Mouse (Mus musculus): Measurements from ENCODE around the gene Grik5.

Gene Grik5

DNA sequence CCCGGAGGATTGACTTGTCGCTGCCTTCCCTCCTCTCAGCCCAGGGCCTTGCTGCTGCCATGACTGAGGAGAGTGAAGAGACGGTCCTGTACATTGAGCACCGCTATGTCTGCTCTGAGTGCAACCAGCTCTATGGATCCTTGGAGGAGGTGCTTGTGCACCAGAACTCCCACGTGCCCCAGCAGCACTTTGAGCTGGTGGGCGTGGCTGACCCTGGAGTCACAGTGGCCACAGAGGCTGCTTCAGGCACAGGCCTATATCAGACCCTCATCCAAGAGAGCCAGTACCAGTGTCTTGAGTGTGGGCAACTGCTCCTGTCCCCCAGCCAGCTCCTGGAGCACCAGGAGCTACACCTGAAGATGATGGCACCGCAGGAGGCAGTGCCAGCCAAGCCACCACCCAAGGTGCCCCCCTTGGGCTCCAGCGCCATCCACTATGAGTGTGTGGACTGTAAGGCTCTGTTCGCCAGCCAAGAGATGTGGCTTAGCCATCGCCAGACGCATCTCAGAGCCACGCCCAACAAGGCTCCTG, 7.4 kb upstream of the Grik5 start:
- peak; percentile 57 to 76 for DNase-seq

DNA sequence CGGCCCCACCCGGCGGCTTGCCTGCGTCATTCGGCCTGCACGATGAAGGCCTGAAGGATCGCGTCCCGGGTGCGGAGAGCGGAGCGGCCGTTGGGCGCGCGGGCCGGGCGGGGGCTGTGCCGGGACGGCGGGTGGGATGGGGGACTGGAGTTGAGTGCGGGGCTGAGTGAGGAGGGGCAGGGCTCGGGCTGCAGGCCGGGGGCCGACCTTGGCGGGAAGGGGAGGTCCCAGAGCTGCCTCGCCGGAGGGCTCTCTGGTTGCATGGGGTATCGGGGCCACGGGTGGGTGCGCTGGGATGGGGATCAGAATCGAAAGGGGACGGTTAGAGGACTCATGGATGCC, 5.2 kb upstream of the Grik5 start:
- no peak for DNase-seq

- peak; percentile 97 to 100 for DNase-seq
Observed at GRCm38 (mm10) chr7:25076663-25077413, 4.7 kb upstream of the Grik5 start.

GRCm38 (mm10) chr7:25076296-25076662, 4.1 kb upstream of the Grik5 start:
- DNase-seq = no peak

DNA sequence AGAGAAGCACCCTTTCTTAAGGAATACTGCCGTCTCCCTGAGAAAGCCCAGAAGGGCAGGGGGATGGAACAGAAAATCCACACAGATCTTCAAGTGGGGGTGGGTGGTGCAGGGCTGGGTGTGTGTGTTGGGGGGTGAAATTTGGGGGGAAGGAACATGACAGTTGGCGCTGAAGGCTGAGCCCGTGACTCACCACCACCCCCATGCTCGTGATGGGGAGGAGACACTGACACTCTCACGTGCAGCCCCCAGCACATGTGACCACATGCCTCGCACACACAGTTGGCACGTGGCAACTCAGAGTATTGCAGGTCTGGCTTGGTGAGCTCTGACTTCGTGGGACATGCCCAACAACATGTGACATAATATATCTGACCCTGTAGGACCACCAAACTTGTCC, 1.8 kb upstream of the Grik5 start:
- peak in 1 of 2 experiments; percentile 35 for DNase-seq

GRCm38 (mm10) chr7:25072716-25073390, 707 bp upstream of the Grik5 start:
- peak; percentile 43 to 71 for DNase-seq

DNA sequence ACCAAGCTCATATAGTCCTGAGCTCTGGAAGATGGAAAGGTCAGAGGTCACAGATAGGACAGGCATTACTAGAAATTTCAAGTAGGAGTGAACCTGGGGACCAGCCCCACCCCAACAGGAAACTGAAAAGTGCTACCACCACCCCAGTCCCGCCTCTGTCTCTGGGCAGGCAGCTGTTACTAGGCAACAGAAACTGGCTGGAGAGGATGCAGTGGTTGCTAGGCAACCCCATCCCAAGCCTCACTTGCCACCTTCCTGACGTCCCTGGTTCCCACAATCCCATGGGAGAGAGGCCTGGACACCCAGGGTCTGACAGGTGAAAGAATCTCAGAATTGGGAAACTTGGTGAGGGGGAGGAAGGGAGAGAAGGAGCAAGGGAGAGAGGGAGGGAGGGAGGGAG, 3.4 kb downstream of the Grik5 start:
- DNase-seq = no peak

DNA sequence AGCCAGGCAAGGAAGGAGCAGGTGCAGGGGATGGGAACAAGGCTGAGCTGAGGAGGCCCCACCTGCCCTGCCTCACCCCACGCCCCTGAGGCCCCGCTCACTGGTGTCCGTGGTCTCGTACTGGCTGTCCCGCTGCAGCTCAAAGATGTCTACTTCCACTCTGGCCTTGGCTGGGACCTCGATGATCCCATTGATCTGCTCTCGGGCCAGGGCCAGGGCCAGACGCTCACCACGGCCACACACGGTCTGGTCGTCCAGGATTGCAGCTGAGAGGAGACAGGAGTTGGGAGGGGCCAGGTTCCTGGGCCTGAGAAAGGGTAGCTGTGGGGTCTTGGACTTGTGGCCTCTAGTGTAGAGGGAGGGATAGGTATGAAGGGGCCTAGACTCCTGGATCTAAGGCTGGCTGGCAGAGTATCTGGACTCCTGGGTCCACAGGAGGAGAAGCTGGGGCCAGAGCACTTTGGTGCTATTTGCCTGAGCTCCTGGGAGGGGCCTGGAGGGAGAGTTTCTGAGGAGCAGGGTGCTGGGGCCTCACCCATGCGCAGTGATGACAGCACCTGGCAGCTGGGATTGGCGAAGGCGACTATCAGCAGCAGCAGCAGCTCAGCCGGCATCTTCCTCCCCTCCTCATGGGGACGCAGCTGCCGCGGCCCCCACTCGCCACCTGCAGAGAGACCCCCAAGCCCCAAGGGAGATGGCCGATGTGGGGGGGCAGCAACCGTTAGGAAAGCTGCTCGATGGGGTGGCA, 4.1 kb downstream of the Grik5 start:
- no peak for DNase-seq

DNA sequence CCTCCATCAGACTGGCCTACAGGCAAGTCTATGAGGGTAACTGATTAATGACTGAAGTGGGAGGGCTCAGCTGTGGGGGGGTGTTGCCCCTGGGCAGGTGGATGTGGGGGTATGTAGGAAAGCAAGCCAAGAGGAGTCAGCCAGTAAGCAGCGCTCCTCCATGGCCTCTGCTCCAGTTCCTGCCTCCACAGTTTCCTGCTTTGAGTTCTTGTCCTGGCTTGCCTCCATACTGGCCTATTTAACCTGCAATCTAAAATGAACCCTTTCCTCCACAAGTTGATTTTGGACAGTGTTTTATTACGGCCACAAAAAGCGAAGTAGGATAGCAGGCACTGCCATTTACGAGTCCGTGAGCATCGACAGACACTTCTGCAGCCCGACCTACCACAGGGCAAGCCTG, 4.8 kb downstream of the Grik5 start:
- DNase-seq = no peak

- DNase-seq = no peak
Observed at GRCm38 (mm10) chr7:25063900-25064299, 8.2 kb downstream of the Grik5 start.

DNA sequence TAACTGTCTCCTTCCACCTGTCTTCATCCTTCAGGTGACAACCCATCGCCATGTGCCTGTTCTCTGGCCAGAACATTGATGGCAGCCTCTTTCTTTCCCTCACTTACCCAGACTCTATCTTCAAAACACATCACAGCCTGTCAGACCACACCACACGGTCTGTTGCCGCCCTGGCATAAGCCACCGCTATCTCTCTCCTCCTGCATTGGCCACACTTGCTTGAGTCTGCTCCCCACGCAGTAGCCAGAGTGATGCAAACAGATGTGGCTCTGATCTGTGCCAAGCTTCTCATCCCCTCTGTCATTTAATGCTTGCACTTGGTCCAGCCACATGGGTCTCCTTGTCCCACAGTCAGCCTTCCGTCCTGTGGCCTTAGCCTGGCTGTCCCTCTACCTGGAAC, 8.8 kb downstream of the Grik5 start:
- no peak for DNase-seq

GRCm38 (mm10) chr7:25058836-25059235, 13.3 kb downstream of the Grik5 start:
- DNase-seq = peak; percentile 18 to 60

- DNase-seq = no peak
Observed at GRCm38 (mm10) chr7:25058394-25058793, 13.8 kb downstream of the Grik5 start.

GRCm38 (mm10) chr7:25057888-25058287, 14.3 kb downstream of the Grik5 start:
- no peak for DNase-seq

DNA sequence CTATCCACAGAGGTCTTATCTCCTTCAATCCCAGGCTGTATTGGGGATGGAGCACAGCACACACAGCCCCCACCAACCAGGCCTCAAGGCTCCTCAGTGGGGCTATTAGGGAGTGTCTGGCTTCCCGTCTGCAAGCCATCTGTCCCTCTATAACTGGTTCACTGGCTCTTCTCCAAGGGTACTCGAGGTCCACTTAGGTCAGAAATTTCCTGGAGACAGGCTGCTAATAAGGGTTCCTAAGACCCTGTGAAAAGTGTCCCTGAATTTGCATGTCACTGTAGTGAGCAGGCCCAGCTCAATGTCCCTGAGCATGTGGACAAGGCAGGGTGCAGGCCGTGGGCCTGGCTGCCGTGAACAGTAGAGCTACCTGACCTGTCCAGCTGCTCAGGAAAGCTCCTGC, 15.2 kb downstream of the Grik5 start:
- DNase-seq = no peak

DNA sequence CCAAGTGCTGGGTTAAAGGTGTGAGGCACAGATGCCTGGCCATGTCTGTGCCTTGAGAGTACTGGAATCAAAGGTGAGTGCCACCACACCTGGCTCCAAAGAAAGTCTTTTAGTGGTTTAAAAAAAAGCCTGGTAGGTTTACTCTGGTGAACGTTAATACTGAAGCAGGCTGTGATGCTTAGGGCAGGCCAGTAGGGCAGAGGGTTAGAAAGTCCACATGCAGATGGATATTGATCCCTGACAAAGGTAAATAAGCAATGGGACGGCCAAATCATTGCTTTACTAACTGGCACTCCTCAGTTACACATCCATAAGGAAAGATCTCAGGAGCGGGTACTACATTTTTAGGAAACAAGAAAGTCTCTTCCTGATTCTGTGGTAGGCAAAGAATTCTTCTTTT, 19.6 kb downstream of the Grik5 start:
- no peak for DNase-seq

- no peak for DNase-seq
Observed at GRCm38 (mm10) chr7:25049295-25049930, 22.7 kb downstream of the Grik5 start.

DNA sequence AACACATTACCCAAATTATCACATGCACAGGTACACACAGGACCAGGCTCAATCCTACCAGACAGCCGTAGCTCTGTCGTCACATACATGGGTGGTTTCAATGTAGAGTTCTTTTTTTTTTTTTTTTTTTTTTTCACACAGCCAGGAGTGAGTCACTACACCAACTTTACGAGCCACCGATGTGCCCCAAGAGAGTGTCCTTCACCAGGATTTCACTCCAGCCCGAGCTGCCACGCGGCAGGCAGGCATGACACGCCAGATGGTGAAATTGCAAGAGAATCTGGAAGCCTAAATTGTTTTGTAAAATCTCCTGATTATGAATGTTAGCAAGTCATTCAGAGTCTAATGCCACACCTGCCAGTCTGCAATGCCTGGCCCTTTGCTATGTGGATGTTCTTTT, 24.8 kb downstream of the Grik5 start:
- no peak for DNase-seq

DNA sequence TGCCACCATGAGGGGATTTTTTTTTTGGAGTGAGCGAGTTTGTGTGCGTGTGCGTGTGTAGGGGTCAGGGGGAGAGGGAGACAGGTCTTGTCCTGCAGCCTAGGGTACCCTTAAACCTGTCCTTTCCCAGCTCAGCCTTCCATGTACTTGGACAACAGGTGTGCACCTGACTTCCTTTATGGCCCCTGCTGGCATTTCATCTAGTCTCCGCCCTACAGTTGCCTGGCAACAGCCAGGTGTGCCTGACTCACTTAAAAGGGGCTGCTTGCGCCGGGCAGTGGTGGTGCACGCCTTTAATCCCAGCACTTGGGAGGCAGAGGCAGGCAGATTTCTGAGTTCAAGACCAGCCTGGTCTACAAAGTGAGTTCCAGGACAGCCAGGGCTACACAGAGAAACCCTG, 27.5 kb downstream of the Grik5 start:
- DNase-seq = peak in 1 of 2 experiments; percentile 53

GRCm38 (mm10) chr7:25041921-25042320, 30.2 kb downstream of the Grik5 start:
- DNase-seq = peak in 1 of 2 experiments; percentile 46

- peak; percentile 54 to 76 for DNase-seq
Observed at GRCm38 (mm10) chr7:25035916-25036315, 36.2 kb downstream of the Grik5 start.

DNA sequence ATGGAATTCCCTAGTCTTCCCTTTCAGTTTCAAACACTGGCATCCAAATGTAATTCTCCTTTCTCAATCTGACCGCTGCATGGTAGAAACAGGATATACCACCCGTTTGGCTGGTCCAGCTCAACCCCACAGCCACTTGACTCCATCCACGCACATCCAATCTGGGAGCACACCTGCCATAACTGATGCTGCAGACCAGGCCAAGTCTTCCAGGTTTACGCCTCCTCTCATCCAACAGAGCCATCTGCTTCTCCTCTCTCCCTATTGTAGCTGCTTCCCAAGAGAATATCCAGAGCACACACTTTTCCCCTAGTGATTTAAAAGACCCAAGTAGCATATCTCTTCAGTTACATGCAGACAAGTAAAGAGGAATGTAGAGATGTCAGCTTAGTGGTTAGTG, 37.4 kb downstream of the Grik5 start:
- DNase-seq = no peak

GRCm38 (mm10) chr7:25031528-25031927, 40.6 kb downstream of the Grik5 start:
- DNase-seq = no peak

Data from kidney, postnatal 25 days (tissue).